In genomic region chr8:13550718-13551573, GRCm38 (mm10) we compare ENCODE assay signal across 8 mouse cellular contexts. TPM values are rescaled to one million over a fixed set of nuclear protein-coding genes. Genes with fewer than 3 reads are reported as not detected.
DNase-seq lines count a peak whose midpoint lies in the region; ATAC-seq and TF ChIP-seq lines count a peak whose summit lies in the region.

No protein-coding gene starts in this region.

- H3K9ac ChIP-seq in heart, embryonic 13.5 days: no peak overlapping the region
- no peak overlapping the region for H3K9ac ChIP-seq in kidney, postnatal 0 days (ENCODE audit: low read depth, low read length)
- H3K9ac ChIP-seq in liver, adult 2 months (ENCODE audit: low read depth, low read length): no peak overlapping the region

- no peak overlapping the region for H3K4me2 ChIP-seq in heart, embryonic 13.5 days
- H3K4me2 ChIP-seq in kidney, postnatal 0 days (ENCODE audit: low read length): no peak overlapping the region

- H3K4me1 ChIP-seq in bone marrow, adult 2 months (ENCODE audit: control insufficient read depth, insufficient read depth, low read length): no peaks in the 10 kb centered on the region
- no peaks in the 10 kb centered on the region for H3K4me1 ChIP-seq in embryonic fibroblast, embryonic 13.5 days (ENCODE audit: control insufficient read depth, insufficient read depth, low read length)
- peaks cover 14% of the 10 kb centered on the region for H3K4me1 ChIP-seq in heart, embryonic 13.5 days
- H3K4me1 ChIP-seq in kidney, postnatal 0 days (replicated peaks; ENCODE audit: insufficient read depth, low read length): no peaks in the 10 kb centered on the region
- H3K4me1 ChIP-seq in liver, adult 2 months (ENCODE audit: control insufficient read depth, insufficient read depth, low read length): no peaks in the 10 kb centered on the region

- ATAC-seq in heart, embryonic 13.5 days (ENCODE audit: extremely low read depth, insufficient number of reproducible peaks, low FRiP score, low TSS enrichment): peak; percentile 72; the same call in 1 of the 2 replicates
- ATAC-seq in kidney, postnatal 0 days (replicated peaks; ENCODE audit: low FRiP score, low read depth): peak; percentile 84

- peak; percentile 91 for TF ChIP-seq CTCF in bone marrow, adult 2 months (IDR thresholded peaks at IDR 0.05; ENCODE audit: control insufficient read depth, insufficient read depth, low read length)
- peak; percentile 76; the same call in 1 of the 2 replicates for TF ChIP-seq CTCF in embryonic fibroblast, embryonic 13.5 days (IDR thresholded peaks at IDR 0.05; ENCODE audit: borderline replicate concordance, insufficient read depth, low read length)
- peak; percentile 96 for TF ChIP-seq CTCF in kidney, postnatal 0 days (IDR thresholded peaks at IDR 0.05; ENCODE audit: low read depth)
- peak; percentile 91 for TF ChIP-seq CTCF in liver, adult 2 months (IDR thresholded peaks at IDR 0.05; ENCODE audit: low read depth, low read length)

- no peak overlapping the region for H3K27ac ChIP-seq in bone marrow, adult 2 months (ENCODE audit: control insufficient read depth, insufficient read depth, low read depth, low read length, poor library complexity)
- no peak overlapping the region for H3K27ac ChIP-seq in embryonic fibroblast, embryonic 13.5 days (ENCODE audit: insufficient read depth, low read length)
- no peak overlapping the region for H3K27ac ChIP-seq in heart, embryonic 13.5 days (replicated peaks)
- H3K27ac ChIP-seq in kidney, postnatal 0 days: no peak overlapping the region
- no peak overlapping the region for H3K27ac ChIP-seq in liver, adult 2 months (replicated peaks; ENCODE audit: insufficient read depth, low read depth, low read length)

- H3K27me3 ChIP-seq in heart, embryonic 13.5 days (replicated peaks): peaks cover 20% of the 10 kb centered on the region; the same call in 1 of the 2 replicates
- no peaks in the 10 kb centered on the region for H3K27me3 ChIP-seq in kidney, postnatal 0 days (ENCODE audit: insufficient read depth, low read length)
- no peaks in the 10 kb centered on the region for H3K27me3 ChIP-seq in liver, adult 2 months (ENCODE audit: control insufficient read depth, insufficient read depth, low read length)
- H3K27me3 ChIP-seq in splenic B cell, adult 2 months (ENCODE audit: control insufficient read depth, insufficient read depth, low read length, poor library complexity, severe bottlenecking): no peaks in the 10 kb centered on the region

- no peaks in the 10 kb centered on the region for H3K79me2 ChIP-seq in liver, adult 2 months (ENCODE audit: control insufficient read depth, insufficient read depth, low read length)

- WGBS in bone marrow, adult 2 months: 44% methylated on average over 9 of the region's 9 CpGs
- WGBS in heart, embryonic 13.5 days: 48% methylated on average over 9 of the region's 9 CpGs
- WGBS in kidney, postnatal 0 days: 44% methylated on average over 9 of the region's 9 CpGs
- WGBS in liver, adult 2 months: 56% methylated on average over 9 of the region's 9 CpGs

- no peak overlapping the region for H3K4me3 ChIP-seq in bone marrow, adult 2 months (replicated peaks; ENCODE audit: control insufficient read depth, low read depth, low read length)
- no peak overlapping the region for H3K4me3 ChIP-seq in embryonic fibroblast, embryonic 13.5 days (ENCODE audit: insufficient read depth, low read length)
- H3K4me3 ChIP-seq in heart, embryonic 13.5 days: no peak overlapping the region
- H3K4me3 ChIP-seq in kidney, postnatal 0 days (replicated peaks; ENCODE audit: low read depth, low read length): no peak overlapping the region
- H3K4me3 ChIP-seq in liver, adult 2 months (ENCODE audit: insufficient read depth, low read depth, low read length): no peak overlapping the region

- TF ChIP-seq POLR2A in bone marrow, adult 2 months (IDR thresholded peaks at IDR 0.05; ENCODE audit: borderline replicate concordance, control insufficient read depth, low read depth, low read length): no peak
- no peak for TF ChIP-seq POLR2A in embryonic fibroblast, embryonic 13.5 days (IDR thresholded peaks at IDR 0.05; ENCODE audit: low read depth, low read length)
- TF ChIP-seq POLR2A in liver, adult 2 months (IDR thresholded peaks at IDR 0.05; ENCODE audit: extremely low read depth, insufficient read depth, low read length): no peak

- no peaks in the 10 kb centered on the region for H3K9me3 ChIP-seq in heart, embryonic 13.5 days
- H3K9me3 ChIP-seq in kidney, postnatal 0 days (replicated peaks; ENCODE audit: low read length): no peaks in the 10 kb centered on the region

- peak; percentile 82 for DNase-seq in A20 (ENCODE audit: low read depth, low spot score)
- DNase-seq in kidney, postnatal 0 days (ENCODE audit: low spot score): peak; percentile 98
- DNase-seq in liver, adult 2 months (ENCODE audit: extremely low read depth, low read depth, low spot score): peak; percentile 67
- DNase-seq in naive thymus-derived CD4-positive, alpha-beta T cell, adult 2 months (ENCODE audit: low read depth): peak; percentile 86
- peak; percentile 90 for DNase-seq in splenic B cell, adult 2 months (ENCODE audit: low read depth, low spot score)

- H3K36me3 ChIP-seq in heart, embryonic 13.5 days: no peaks in the 10 kb centered on the region
- H3K36me3 ChIP-seq in kidney, postnatal 0 days (ENCODE audit: insufficient read depth, low read length): no peaks in the 10 kb centered on the region
- no peaks in the 10 kb centered on the region for H3K36me3 ChIP-seq in liver, adult 2 months (ENCODE audit: control insufficient read depth, insufficient read depth, low read length)
- H3K36me3 ChIP-seq in splenic B cell, adult 2 months (ENCODE audit: control insufficient read depth, insufficient read depth, low read length, poor library complexity, severe bottlenecking): no peaks in the 10 kb centered on the region

RNA-seq across cellular contexts. Expression of gene 1700029H14Rik, which starts 11.3 kb away (rescaled TPM):
- polyA plus RNA-seq in bone marrow, adult 2 months (2011; ENCODE audit: insufficient read depth, insufficient read length, low replicate concordance, missing spikeins): 5.1 TPM in 1 of 2 replicates, not detected in the other
- polyA plus RNA-seq in embryonic fibroblast, embryonic 13.5 days (2011; ENCODE audit: insufficient read length, low read depth, missing spikeins): not detected in 2 replicates
- polyA plus RNA-seq in heart, embryonic 13.5 days (2015; fragmentation: Nextera tagmentation; extraction: Ambion mirVana): not detected in 2 replicates
- not detected in 2 replicates for polyA plus RNA-seq in kidney, postnatal 0 days (2015; fragmentation: Nextera tagmentation; extraction: Ambion mirVana)
- total RNA-seq in liver, adult 2 months (2014; rRNA removed): not detected in 2 replicates
- polyA plus RNA-seq in liver, adult 2 months (2012; rRNA removed): not detected in 2 replicates

RNA-seq across cellular contexts. Expression of gene Gas6, which starts 56.7 kb away (rescaled TPM):
- 33.7 and 50.8 TPM in 2 replicates for polyA plus RNA-seq in bone marrow, adult 2 months (2011; ENCODE audit: insufficient read depth, insufficient read length, low replicate concordance, missing spikeins)
- 111 and 131 TPM in 2 replicates for polyA plus RNA-seq in embryonic fibroblast, embryonic 13.5 days (2011; ENCODE audit: insufficient read length, low read depth, missing spikeins)
- 101 and 110 TPM in 2 replicates for polyA plus RNA-seq in heart, embryonic 13.5 days (2015; fragmentation: Nextera tagmentation; extraction: Ambion mirVana)
- 153 and 166 TPM in 2 replicates for polyA plus RNA-seq in kidney, postnatal 0 days (2015; fragmentation: Nextera tagmentation; extraction: Ambion mirVana)
- 23.9 and 25.5 TPM in 2 replicates for total RNA-seq in liver, adult 2 months (2014; rRNA removed)
- polyA plus RNA-seq in liver, adult 2 months (2012; rRNA removed): 36.6 and 50.5 TPM in 2 replicates
